Mouse (Mus musculus): ENCODE results near the gene Homer3. TPM values are rescaled to one million over a fixed set of nuclear protein-coding genes. Genes with fewer than 3 reads are reported as not detected.

Gene Homer3
- polyA plus RNA-seq (2014; fragmentation: Illumina TruSeq; extraction: RNeasy Lipid Tissue Mini Kit (QIAGEN cat#74804); ENCODE audit: low read depth, low replicate concordance) = 7.0 TPM

GRCm38 (mm10) chr8:70282603-70283135 lies at the start of gene Homer3:
Homer3 (plus strand) TSS chr8:70282827.

GRCm38 (mm10) chr8:70234080-70234780 lies 48.4 kb upstream of the Homer3 start, which contains the start of the genes Sugp2 and Armc6:
Sugp2 (plus strand) TSS chr8:70234226.
Armc6 (minus strand) TSS chr8:70234466.

GRCm38 (mm10) chr8:70302358-70302890 lies 19.8 kb downstream of the Homer3 start, which contains the start of the genes Ddx49 and Cope:
Ddx49 (minus strand) TSS chr8:70302489.
Cope (plus strand) TSS chr8:70302518.

GRCm38 (mm10) chr8:70315624-70316510 lies 33.2 kb downstream of the Homer3 start, which contains the start of gene Cers1:
Cers1 (plus strand) TSS chr8:70315775.

GRCm38 (mm10) chr8:70329124-70329834 lies 46.7 kb downstream of the Homer3 start, which contains the start of gene Gdf1:
Gdf1 (plus strand) TSS chr8:70329817.

Other genes with a start within 250 kb of the Homer3 start
- 24.1 TPM for gene Mau2, start 240.1 kb upstream of the Homer3 start, polyA plus RNA-seq (2014; fragmentation: Illumina TruSeq; extraction: RNeasy Lipid Tissue Mini Kit (QIAGEN cat#74804); ENCODE audit: low read depth, low replicate concordance)
- 22.7 TPM for gene Sugp1, start 240.0 kb upstream of the Homer3 start, polyA plus RNA-seq (2014; fragmentation: Illumina TruSeq; extraction: RNeasy Lipid Tissue Mini Kit (QIAGEN cat#74804); ENCODE audit: low read depth, low replicate concordance)
- gene Tm6sf2, start 209.9 kb upstream of the Homer3 start, polyA plus RNA-seq (2014; fragmentation: Illumina TruSeq; extraction: RNeasy Lipid Tissue Mini Kit (QIAGEN cat#74804); ENCODE audit: low read depth, low replicate concordance) = 1.7 TPM
- not detected for gene Hapln4, start 199.4 kb upstream of the Homer3 start, polyA plus RNA-seq (2014; fragmentation: Illumina TruSeq; extraction: RNeasy Lipid Tissue Mini Kit (QIAGEN cat#74804); ENCODE audit: low read depth, low replicate concordance)
- not detected for gene Ncan, start 162.0 kb upstream of the Homer3 start, polyA plus RNA-seq (2014; fragmentation: Illumina TruSeq; extraction: RNeasy Lipid Tissue Mini Kit (QIAGEN cat#74804); ENCODE audit: low read depth, low replicate concordance)
- gene Nr2c2ap, start 151.5 kb upstream of the Homer3 start, polyA plus RNA-seq (2014; fragmentation: Illumina TruSeq; extraction: RNeasy Lipid Tissue Mini Kit (QIAGEN cat#74804); ENCODE audit: low read depth, low replicate concordance) = 9.2 TPM
- gene Rfxank, start 143.7 kb upstream of the Homer3 start, polyA plus RNA-seq (2014; fragmentation: Illumina TruSeq; extraction: RNeasy Lipid Tissue Mini Kit (QIAGEN cat#74804); ENCODE audit: low read depth, low replicate concordance) = 25.8 TPM
- 32.6 TPM for gene Borcs8, start 143.3 kb upstream of the Homer3 start, polyA plus RNA-seq (2014; fragmentation: Illumina TruSeq; extraction: RNeasy Lipid Tissue Mini Kit (QIAGEN cat#74804); ENCODE audit: low read depth, low replicate concordance)
- not detected for gene Mef2b, start 143.1 kb upstream of the Homer3 start, polyA plus RNA-seq (2014; fragmentation: Illumina TruSeq; extraction: RNeasy Lipid Tissue Mini Kit (QIAGEN cat#74804); ENCODE audit: low read depth, low replicate concordance)
- gene Tmem161a, start 110.5 kb upstream of the Homer3 start, polyA plus RNA-seq (2014; fragmentation: Illumina TruSeq; extraction: RNeasy Lipid Tissue Mini Kit (QIAGEN cat#74804); ENCODE audit: low read depth, low replicate concordance) = 82.1 TPM
- 59.6 TPM for gene Slc25a42, start 70.5 kb upstream of the Homer3 start, polyA plus RNA-seq (2014; fragmentation: Illumina TruSeq; extraction: RNeasy Lipid Tissue Mini Kit (QIAGEN cat#74804); ENCODE audit: low read depth, low replicate concordance)
- gene Sugp2, start 48.6 kb upstream of the Homer3 start, polyA plus RNA-seq (2014; fragmentation: Illumina TruSeq; extraction: RNeasy Lipid Tissue Mini Kit (QIAGEN cat#74804); ENCODE audit: low read depth, low replicate concordance) = 26.3 TPM
- gene Armc6, start 48.4 kb upstream of the Homer3 start, polyA plus RNA-seq (2014; fragmentation: Illumina TruSeq; extraction: RNeasy Lipid Tissue Mini Kit (QIAGEN cat#74804); ENCODE audit: low read depth, low replicate concordance) = 8.0 TPM
- gene Ddx49, start 19.7 kb downstream of the Homer3 start, polyA plus RNA-seq (2014; fragmentation: Illumina TruSeq; extraction: RNeasy Lipid Tissue Mini Kit (QIAGEN cat#74804); ENCODE audit: low read depth, low replicate concordance) = 22.8 TPM
- 126 TPM for gene Cope, start 19.7 kb downstream of the Homer3 start, polyA plus RNA-seq (2014; fragmentation: Illumina TruSeq; extraction: RNeasy Lipid Tissue Mini Kit (QIAGEN cat#74804); ENCODE audit: low read depth, low replicate concordance)
- gene Cers1, start 32.9 kb downstream of the Homer3 start, polyA plus RNA-seq (2014; fragmentation: Illumina TruSeq; extraction: RNeasy Lipid Tissue Mini Kit (QIAGEN cat#74804); ENCODE audit: low read depth, low replicate concordance) = 0.68 TPM
- gene Gdf1, start 47.0 kb downstream of the Homer3 start, polyA plus RNA-seq (2014; fragmentation: Illumina TruSeq; extraction: RNeasy Lipid Tissue Mini Kit (QIAGEN cat#74804); ENCODE audit: low read depth, low replicate concordance) = not detected
- gene Upf1, start 70.5 kb downstream of the Homer3 start, polyA plus RNA-seq (2014; fragmentation: Illumina TruSeq; extraction: RNeasy Lipid Tissue Mini Kit (QIAGEN cat#74804); ENCODE audit: low read depth, low replicate concordance) = 27.5 TPM
- 11.6 TPM for gene Comp, start 90.7 kb downstream of the Homer3 start, polyA plus RNA-seq (2014; fragmentation: Illumina TruSeq; extraction: RNeasy Lipid Tissue Mini Kit (QIAGEN cat#74804); ENCODE audit: low read depth, low replicate concordance)
- gene Crtc1, start 156.8 kb downstream of the Homer3 start, polyA plus RNA-seq (2014; fragmentation: Illumina TruSeq; extraction: RNeasy Lipid Tissue Mini Kit (QIAGEN cat#74804); ENCODE audit: low read depth, low replicate concordance) = 7.9 TPM
- gene Klhl26, start 194.1 kb downstream of the Homer3 start, polyA plus RNA-seq (2014; fragmentation: Illumina TruSeq; extraction: RNeasy Lipid Tissue Mini Kit (QIAGEN cat#74804); ENCODE audit: low read depth, low replicate concordance) = 9.1 TPM
- gene Tmem59l, start 204.5 kb downstream of the Homer3 start, polyA plus RNA-seq (2014; fragmentation: Illumina TruSeq; extraction: RNeasy Lipid Tissue Mini Kit (QIAGEN cat#74804); ENCODE audit: low read depth, low replicate concordance) = not detected
- gene Crlf1, start 210.3 kb downstream of the Homer3 start, polyA plus RNA-seq (2014; fragmentation: Illumina TruSeq; extraction: RNeasy Lipid Tissue Mini Kit (QIAGEN cat#74804); ENCODE audit: low read depth, low replicate concordance) = 0.63 TPM
- 105 TPM for gene Rex1bd, start 223.9 kb downstream of the Homer3 start, polyA plus RNA-seq (2014; fragmentation: Illumina TruSeq; extraction: RNeasy Lipid Tissue Mini Kit (QIAGEN cat#74804); ENCODE audit: low read depth, low replicate concordance)
- 1,940 TPM for gene Uba52, start 228.0 kb downstream of the Homer3 start, polyA plus RNA-seq (2014; fragmentation: Illumina TruSeq; extraction: RNeasy Lipid Tissue Mini Kit (QIAGEN cat#74804); ENCODE audit: low read depth, low replicate concordance)
- 152 TPM for gene Fkbp8, start 244.9 kb downstream of the Homer3 start, polyA plus RNA-seq (2014; fragmentation: Illumina TruSeq; extraction: RNeasy Lipid Tissue Mini Kit (QIAGEN cat#74804); ENCODE audit: low read depth, low replicate concordance)
- 118 TPM for gene Kxd1, start 245.1 kb downstream of the Homer3 start, polyA plus RNA-seq (2014; fragmentation: Illumina TruSeq; extraction: RNeasy Lipid Tissue Mini Kit (QIAGEN cat#74804); ENCODE audit: low read depth, low replicate concordance)